Mouse (Mus musculus) brown adipose tissue, adult 24 weeks (tissue): ENCODE data around the gene Tspan4. TPM values are rescaled to one million over a fixed set of nuclear protein-coding genes. Genes with fewer than 3 reads are reported as not detected.

Source experiments
- polyA plus RNA-seq: library from polyadenylated mRNA; stranded (reverse); fragments of >200 nt; gene quantifications from 2 replicates; pipeline ENCODE4 v1.2.4, GENCODE M21; 2012; ENCODE audit not compliant: missing spikeins, insufficient read depth, insufficient read length

The Tspan4 gene
- polyA plus RNA-seq, 1 experiment, result 39.6 TPM

Other genes starting within 250 kb of the Tspan4 start
- gene Phrf1, start 246.5 kb upstream of the Tspan4 start, polyA plus RNA-seq, result 17.0 and 22.5 TPM in 2 replicates
- gene Irf7, start 208.8 kb upstream of the Tspan4 start, polyA plus RNA-seq, result 3.3 and 5.5 TPM in 2 replicates
- gene Cdhr5, start 198.5 kb upstream of the Tspan4 start, polyA plus RNA-seq, result not detected in 2 replicates
- gene Sct, start 196.1 kb upstream of the Tspan4 start, polyA plus RNA-seq, result not detected in 2 replicates
- gene Drd4, start 183.2 kb upstream of the Tspan4 start, polyA plus RNA-seq, result not detected in 2 replicates
- gene Deaf1, start 147.6 kb upstream of the Tspan4 start, polyA plus RNA-seq, result 5.9 and 15.8 TPM in 2 replicates
- 35.2 and 44.8 TPM in 2 replicates for gene Tmem80, start 147.5 kb upstream of the Tspan4 start, polyA plus RNA-seq
- gene Eps8l2, start 136.4 kb upstream of the Tspan4 start, polyA plus RNA-seq, result 1.5 and 2.9 TPM in 2 replicates
- 1,487 and 1,572 TPM in 2 replicates for gene Taldo1, start 83.0 kb upstream of the Tspan4 start, polyA plus RNA-seq
- gene Gatd1, start 61.1 kb upstream of the Tspan4 start, polyA plus RNA-seq, result 19.9 and 23.3 TPM in 2 replicates
- gene Cend1, start 45.7 kb upstream of the Tspan4 start, polyA plus RNA-seq, result 2.6 and 6.4 TPM in 2 replicates
- 79.8 and 96.8 TPM in 2 replicates for gene Slc25a22, start 37.3 kb upstream of the Tspan4 start, polyA plus RNA-seq
- gene Pidd1, start 31.2 kb upstream of the Tspan4 start, polyA plus RNA-seq, result 0.58 and 0.75 TPM in 2 replicates
- 1,680 and 2,099 TPM in 2 replicates for gene Rplp2, start 27.9 kb upstream of the Tspan4 start, polyA plus RNA-seq
- gene Pnpla2, start 20.0 kb upstream of the Tspan4 start, polyA plus RNA-seq, result 2,152 and 2,404 TPM in 2 replicates
- 9.8 and 11.8 TPM in 2 replicates for gene Cracr2b, start 14.1 kb upstream of the Tspan4 start, polyA plus RNA-seq
- 223 and 257 TPM in 2 replicates for gene Cd151, start 7.8 kb upstream of the Tspan4 start, polyA plus RNA-seq
- gene Polr2l, start 108 bp upstream of the Tspan4 start, polyA plus RNA-seq, result 28.8 and 36.4 TPM in 2 replicates
- 13.4 and 19.8 TPM in 2 replicates for gene Chid1, start 64.6 kb downstream of the Tspan4 start, polyA plus RNA-seq
- 40.3 and 42.7 TPM in 2 replicates for gene Ap2a2, start 86.9 kb downstream of the Tspan4 start, polyA plus RNA-seq
- gene Muc6, start 180.1 kb downstream of the Tspan4 start, polyA plus RNA-seq, result not detected in 2 replicates
- gene Muc2, start 215.1 kb downstream of the Tspan4 start, polyA plus RNA-seq, result not detected in 2 replicates